Mouse (Mus musculus): ENCODE data around the gene Sh3d19. TPM values are rescaled to one million over a fixed set of nuclear protein-coding genes. Genes with fewer than 3 reads are reported as not detected.
A peak's percentile ranks its signal among the peaks of the same experiment; 100 is the strongest.

Sh3d19 gene
- polyA plus RNA-seq, 1 experiment from 2014 or later = 26.7 TPM

- H3K4me1 ChIP-seq (replicated peaks; ENCODE audit: control insufficient read depth, insufficient read depth, low read length) = peaks cover 12% of the 10 kb centered on the region
- WGBS = under 1% methylated on average over 74 of the region's 77 CpGs
- H3K27ac ChIP-seq (ENCODE audit: low read length) = peak within 1 kb of the TSS; percentile 82
- peak within 1 kb of the TSS; percentile 78 for H3K4me2 ChIP-seq (ENCODE audit: low read depth, low read length)
- peaks cover 21% of the 10 kb centered on the region for H3K36me3 ChIP-seq (ENCODE audit: control insufficient read depth, insufficient read depth, low read length)
- H3K9ac ChIP-seq (ENCODE audit: low read length) = peak within 1 kb of the TSS; percentile 100
- ATAC-seq (ENCODE audit: low read depth) = peak; percentile 97
- H3K27me3 ChIP-seq (ENCODE audit: control insufficient read depth, insufficient read depth, low read depth, low read length) = no peaks in the 10 kb centered on the region
- peak within 1 kb of the TSS; percentile 71 for H3K4me3 ChIP-seq (ENCODE audit: low read length)
- H3K9me3 ChIP-seq (ENCODE audit: control insufficient read depth, low read length) = no peaks in the 10 kb centered on the region
Measured at GRCm38 (mm10) chr3:86142263-86142933, 171.5 kb downstream of the Sh3d19 start, which contains the start of gene Rps3a1. Rps3a1 (minus strand) TSS chr3:86142702.

GRCm38 (mm10) chr3:86142934-86143317 is 172.0 kb downstream of the Sh3d19 start:
- Histone ChIP-seq H3K9me3 (ENCODE audit: control insufficient read depth, low read length) (no peaks in the 10 kb centered on the region), H3K36me3 (ENCODE audit: control insufficient read depth, insufficient read depth, low read length) (peaks cover 18% of the 10 kb centered on the region), H3K27ac (ENCODE audit: low read length) (no peak overlapping the region), H3K4me2 (ENCODE audit: low read depth, low read length) (peak overlapping the region; percentile 41), H3K4me3 (ENCODE audit: low read length) (peak overlapping the region; percentile 71), H3K9ac (ENCODE audit: low read length) (peak overlapping the region; percentile 46; the same call in 1 of the 2 replicates), H3K4me1 (replicated peaks; ENCODE audit: control insufficient read depth, insufficient read depth, low read length) (peaks cover 12% of the 10 kb centered on the region), H3K27me3 (ENCODE audit: control insufficient read depth, insufficient read depth, low read depth, low read length) (no peaks in the 10 kb centered on the region)
- peak; percentile 10 for ATAC-seq (ENCODE audit: low read depth)
- WGBS = 25% methylated on average over 6 of the region's 6 CpGs

GRCm38 (mm10) chr3:86143343-86143742 is 172.4 kb downstream of the Sh3d19 start:
- Histone ChIP-seq H3K27ac (ENCODE audit: low read length) (no peak overlapping the region), H3K4me1 (replicated peaks; ENCODE audit: control insufficient read depth, insufficient read depth, low read length) (peaks cover 12% of the 10 kb centered on the region), H3K4me3 (ENCODE audit: low read length) (no peak overlapping the region), H3K4me2 (ENCODE audit: low read depth, low read length) (no peak overlapping the region), H3K9me3 (ENCODE audit: control insufficient read depth, low read length) (no peaks in the 10 kb centered on the region), H3K9ac (ENCODE audit: low read length) (no peak overlapping the region), H3K27me3 (ENCODE audit: control insufficient read depth, insufficient read depth, low read depth, low read length) (no peaks in the 10 kb centered on the region), H3K36me3 (ENCODE audit: control insufficient read depth, insufficient read depth, low read length) (peaks cover 15% of the 10 kb centered on the region)
- 73% methylated on average over 6 of the region's 6 CpGs for WGBS
- no peak for ATAC-seq (ENCODE audit: low read depth)

- Histone ChIP-seq H3K4me2 (ENCODE audit: low read depth, low read length) (no peak overlapping the region), H3K4me3 (ENCODE audit: low read length) (no peak overlapping the region), H3K27me3 (ENCODE audit: control insufficient read depth, insufficient read depth, low read depth, low read length) (no peaks in the 10 kb centered on the region), H3K36me3 (ENCODE audit: control insufficient read depth, insufficient read depth, low read length) (no peaks in the 10 kb centered on the region), H3K27ac (ENCODE audit: low read length) (no peak overlapping the region), H3K9ac (ENCODE audit: low read length) (no peak overlapping the region), H3K4me1 (replicated peaks; ENCODE audit: control insufficient read depth, insufficient read depth, low read length) (no peaks in the 10 kb centered on the region), H3K9me3 (ENCODE audit: control insufficient read depth, low read length) (no peaks in the 10 kb centered on the region)
- 79% methylated on average over 6 of the region's 6 CpGs for whole genome bisulfite sequencing
- no peak for ATAC-seq (ENCODE audit: low read depth)
Measured at GRCm38 (mm10) chr3:86149063-86149462, 178.2 kb downstream of the Sh3d19 start.

- ATAC-seq (ENCODE audit: low read depth) = no peak
- no peaks in the 10 kb centered on the region for H3K36me3 ChIP-seq (ENCODE audit: control insufficient read depth, insufficient read depth, low read length)
- no peaks in the 10 kb centered on the region for H3K27me3 ChIP-seq (ENCODE audit: control insufficient read depth, insufficient read depth, low read depth, low read length)
- no peaks in the 10 kb centered on the region for H3K4me1 ChIP-seq (replicated peaks; ENCODE audit: control insufficient read depth, insufficient read depth, low read length)
- H3K9me3 ChIP-seq (ENCODE audit: control insufficient read depth, low read length) = no peaks in the 10 kb centered on the region
- H3K27ac ChIP-seq (ENCODE audit: low read length) = no peak overlapping the region
- 65% methylated on average over 9 of the region's 9 CpGs for WGBS
- no peak overlapping the region for H3K4me2 ChIP-seq (ENCODE audit: low read depth, low read length)
- H3K9ac ChIP-seq (ENCODE audit: low read length) = no peak overlapping the region
- no peak overlapping the region for H3K4me3 ChIP-seq (ENCODE audit: low read length)
Measured at GRCm38 (mm10) chr3:86149521-86149920, 178.6 kb downstream of the Sh3d19 start.

GRCm38 (mm10) chr3:86168841-86169425 is 198.0 kb downstream of the Sh3d19 start:
- Histone ChIP-seq H3K27ac (ENCODE audit: low read length) (no peak overlapping the region), H3K36me3 (ENCODE audit: control insufficient read depth, insufficient read depth, low read length) (no peaks in the 10 kb centered on the region), H3K27me3 (ENCODE audit: control insufficient read depth, insufficient read depth, low read depth, low read length) (no peaks in the 10 kb centered on the region), H3K4me1 (replicated peaks; ENCODE audit: control insufficient read depth, insufficient read depth, low read length) (no peaks in the 10 kb centered on the region; the same call in 1 of the 2 replicates), H3K9ac (ENCODE audit: low read length) (no peak overlapping the region), H3K4me2 (ENCODE audit: low read depth, low read length) (no peak overlapping the region), H3K4me3 (ENCODE audit: low read length) (no peak overlapping the region), H3K9me3 (ENCODE audit: control insufficient read depth, low read length) (no peaks in the 10 kb centered on the region)
- WGBS = 51% methylated on average over 8 of the region's 8 CpGs
- no peak for ATAC-seq (ENCODE audit: low read depth)

- Histone ChIP-seq H3K27ac (ENCODE audit: low read length) (no peak overlapping the region), H3K4me1 (replicated peaks; ENCODE audit: control insufficient read depth, insufficient read depth, low read length) (no peaks in the 10 kb centered on the region), H3K36me3 (ENCODE audit: control insufficient read depth, insufficient read depth, low read length) (no peaks in the 10 kb centered on the region), H3K9ac (ENCODE audit: low read length) (no peak overlapping the region), H3K4me3 (ENCODE audit: low read length) (no peak overlapping the region), H3K9me3 (ENCODE audit: control insufficient read depth, low read length) (no peaks in the 10 kb centered on the region), H3K27me3 (ENCODE audit: control insufficient read depth, insufficient read depth, low read depth, low read length) (no peaks in the 10 kb centered on the region), H3K4me2 (ENCODE audit: low read depth, low read length) (no peak overlapping the region)
- ATAC-seq (ENCODE audit: low read depth) = no peak
- 85% methylated on average over 7 of the region's 7 CpGs for WGBS
Measured at GRCm38 (mm10) chr3:86179714-86180113, 208.8 kb downstream of the Sh3d19 start.

Other genes with a start within 250 kb of the Sh3d19 start
- gene Fam160a1, start 153.8 kb upstream of the Sh3d19 start, polyA plus RNA-seq (2015; fragmentation: Nextera tagmentation; extraction: Ambion mirVana) = 3.4 and 3.5 TPM in 2 replicates
- 2.0 and 2.5 TPM in 2 replicates for gene Glt28d2, start 83.6 kb upstream of the Sh3d19 start, polyA plus RNA-seq (2015; fragmentation: Nextera tagmentation; extraction: Ambion mirVana)
- 4.6 and 8.0 TPM in 2 replicates for gene Gm37240, start 83.6 kb upstream of the Sh3d19 start, polyA plus RNA-seq (2015; fragmentation: Nextera tagmentation; extraction: Ambion mirVana)
- gene Prss48, start 31.4 kb downstream of the Sh3d19 start, polyA plus RNA-seq (2015; fragmentation: Nextera tagmentation; extraction: Ambion mirVana) = 0.16 and 0.23 TPM in 2 replicates
- gene Rps3a1, start 171.6 kb downstream of the Sh3d19 start, polyA plus RNA-seq (2015; fragmentation: Nextera tagmentation; extraction: Ambion mirVana) = 1,246 and 1,285 TPM in 2 replicates